Mouse (Mus musculus): ENCODE measurements around the gene Btnl9. TPM values are rescaled to one million over a fixed set of nuclear protein-coding genes. Genes with fewer than 3 reads are reported as not detected.
A peak's percentile ranks its signal among the peaks of the same experiment; 100 is the strongest.
"Not testable (repeated sequence)": the region's sequence is repeated elsewhere in the genome, so short reads cannot be mapped to it uniquely, and the experiment has no call there.

The Btnl9 gene
- 10 to 100 TPM; 34.5 to 37.6 TPM for total RNA-seq (2021)
- long read RNA-seq, experiment 1, full-length matches to known transcripts = 7 of 15 reads
- long read RNA-seq, experiment 1, partial matches to known transcripts = 1 of 15 reads
- long read RNA-seq, experiment 1, other reads (novel, unspliced or antisense) = 7 of 15 reads
- long read RNA-seq, experiment 2, full-length matches to known transcripts = 1 of 9 reads
- long read RNA-seq, experiment 2, partial matches to known transcripts = 6 of 9 reads
- long read RNA-seq, experiment 2, other reads (novel, unspliced or antisense) = 2 of 9 reads

GRCm38 (mm10) chr11:49186955-49187488 is at the start of gene Btnl9:
Gene Btnl9 (minus strand): TSS chr11:49187159.
- DNase-seq = no peak

- DNase-seq = no peak
Measured at GRCm38 (mm10) chr11:49235459-49236207, 48.7 kb upstream of the Btnl9 start.

GRCm38 (mm10) chr11:49232781-49233180 is 45.8 kb upstream of the Btnl9 start:
- DNase-seq = no peak

- no peak for DNase-seq
Measured at GRCm38 (mm10) chr11:49224455-49224854, 37.5 kb upstream of the Btnl9 start.

- no peak for DNase-seq
Measured at GRCm38 (mm10) chr11:49219271-49219670, 32.3 kb upstream of the Btnl9 start.

- no peak for DNase-seq
Measured at GRCm38 (mm10) chr11:49213505-49213904, 26.5 kb upstream of the Btnl9 start.

- DNase-seq = no peak
Measured at GRCm38 (mm10) chr11:49212577-49212976, 25.6 kb upstream of the Btnl9 start.

- DNase-seq = no peak
Measured at GRCm38 (mm10) chr11:49207495-49207894, 20.5 kb upstream of the Btnl9 start.

GRCm38 (mm10) chr11:49205080-49205590 is 18.2 kb upstream of the Btnl9 start:
- no peak for DNase-seq

GRCm38 (mm10) chr11:49203771-49204497 is 17.0 kb upstream of the Btnl9 start:
- no peak for DNase-seq

- peak; percentile 97 for DNase-seq
Measured at GRCm38 (mm10) chr11:49203129-49203768, 16.3 kb upstream of the Btnl9 start, which contains the start of gene Zfp62. Gene Zfp62 (plus strand): TSS chr11:49203292.

- peak; percentile 46 for DNase-seq
Measured at GRCm38 (mm10) chr11:49202523-49203061, 15.6 kb upstream of the Btnl9 start.

- DNase-seq = no peak
Measured at GRCm38 (mm10) chr11:49202071-49202470, 15.1 kb upstream of the Btnl9 start.

GRCm38 (mm10) chr11:49201142-49201541 is 14.2 kb upstream of the Btnl9 start:
- no peak for DNase-seq

- DNase-seq = no peak
Measured at GRCm38 (mm10) chr11:49200666-49201065, 13.7 kb upstream of the Btnl9 start.

GRCm38 (mm10) chr11:49195819-49196322 is 8.9 kb upstream of the Btnl9 start:
- DNase-seq = peak; percentile 22

GRCm38 (mm10) chr11:49194771-49195170 is 7.8 kb upstream of the Btnl9 start:
- DNase-seq = not testable (repeated sequence)

GRCm38 (mm10) chr11:49191083-49191482 is 4.1 kb upstream of the Btnl9 start:
- DNase-seq = no peak

GRCm38 (mm10) chr11:49189737-49190136 is 2.8 kb upstream of the Btnl9 start:
- DNase-seq = peak; percentile 80

GRCm38 (mm10) chr11:49187701-49188100 is 742 bp upstream of the Btnl9 start:
- DNase-seq = no peak

GRCm38 (mm10) chr11:49186452-49186851 is 507 bp downstream of the Btnl9 start:
- no peak for DNase-seq

Measured in adrenal gland, postnatal 10 days (tissue).